Mouse (Mus musculus): ENCODE measurements around the gene Car10. TPM values are rescaled to one million over a fixed set of nuclear protein-coding genes. Genes with fewer than 3 reads are reported as not detected.

Car10 gene
- 36.9 and 44.0 TPM in 2 replicates for polyA plus RNA-seq (2015; fragmentation: Nextera tagmentation; extraction: Ambion mirVana)

DNA sequence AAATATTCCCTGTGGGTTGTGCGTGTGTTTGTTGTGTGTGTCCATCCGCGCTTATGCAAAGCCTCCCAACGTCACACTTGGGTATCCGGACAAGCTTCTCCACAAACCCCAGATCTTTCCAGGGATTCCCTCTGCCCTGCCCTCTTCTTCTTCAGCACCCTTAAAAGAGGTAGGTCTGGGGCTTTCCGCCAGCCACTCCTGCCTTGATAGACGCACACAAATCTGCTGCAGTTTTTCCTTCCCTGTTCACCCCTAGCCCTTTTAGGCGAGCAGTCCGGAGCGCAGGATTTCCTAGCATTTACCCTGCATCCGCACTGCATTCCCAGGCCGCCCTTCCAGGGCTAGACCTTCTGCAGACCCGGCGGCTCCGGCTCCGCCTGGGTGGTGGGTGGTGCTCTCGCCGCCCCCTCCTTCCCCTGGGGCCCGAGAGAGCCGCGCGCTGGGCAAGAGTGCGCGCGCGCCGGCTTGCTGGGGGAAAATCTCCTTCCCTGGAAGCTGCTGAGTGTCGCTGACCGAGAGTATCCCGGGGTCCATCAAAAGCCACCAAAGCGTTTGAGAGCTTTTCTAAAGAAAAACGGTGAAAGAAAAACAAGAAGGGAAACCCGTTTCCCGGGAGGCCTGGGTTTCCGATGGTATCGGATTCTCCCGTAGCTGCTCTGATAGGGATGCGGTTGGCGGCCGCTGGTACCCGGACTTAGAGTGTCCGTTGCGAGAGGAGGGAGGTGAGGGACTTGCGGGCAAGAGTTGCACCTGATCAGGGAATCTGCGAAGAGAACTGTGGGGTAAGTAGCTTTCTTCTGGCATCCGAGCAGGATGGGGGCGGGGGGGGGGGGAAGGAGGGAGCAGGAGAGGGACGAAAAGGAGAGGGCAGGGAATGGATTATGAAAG is at the start of gene Car10:
Car10 (plus strand) TSS at position 88 of the 888 bp plus-strand sequence.
- Histone ChIP-seq H3K4me3 (peak within 1 kb of the TSS; percentile 62), H3K4me2 (peak within 1 kb of the TSS; percentile 92), H3K9ac (peak within 1 kb of the TSS; percentile 80), H3K27ac (replicated peaks) (peak within 1 kb of the TSS; percentile 82), H3K36me3 (no peaks in the 10 kb centered on the region), H3K9me3 (no peaks in the 10 kb centered on the region), H3K4me1 (replicated peaks) (peaks cover 31% of the 10 kb centered on the region), H3K27me3 (peaks cover 69% of the 10 kb centered on the region)
- WGBS = under 1% methylated on average over 48 of the region's 48 CpGs
- ATAC-seq (ENCODE audit: low read depth) = peak; percentile 66

DNA sequence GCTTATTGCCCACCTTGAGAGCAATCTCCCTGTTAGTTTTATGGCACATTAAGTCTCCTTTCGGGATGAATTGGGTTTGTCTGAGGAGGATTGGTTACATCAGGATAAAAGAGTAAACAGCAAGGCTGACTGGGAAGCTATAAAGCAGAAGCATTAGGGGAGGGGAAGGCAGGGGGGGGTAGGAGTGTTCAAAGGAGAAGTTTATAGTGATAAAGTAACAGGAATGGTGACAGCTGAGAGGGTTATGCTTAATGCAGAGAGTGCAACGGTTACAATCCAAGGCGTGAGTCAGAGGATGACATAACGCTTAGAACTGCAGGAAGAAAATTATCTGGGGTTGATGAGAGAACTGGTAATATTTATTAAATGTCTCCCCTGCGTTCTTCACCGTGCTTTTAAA is 32.8 kb upstream of the Car10 start:
- no peak overlapping the region for H3K4me3 ChIP-seq
- H3K9ac ChIP-seq = no peak overlapping the region
- 45% methylated on average over 6 of the region's 6 CpGs for WGBS
- H3K27me3 ChIP-seq = no peaks in the 10 kb centered on the region
- no peaks in the 10 kb centered on the region; the same call in 1 of the 2 replicates for H3K4me1 ChIP-seq (replicated peaks)
- H3K4me2 ChIP-seq = no peak overlapping the region
- 0 out of 2 replicates have a peak overlapping the region, but pooled peaks have one; percentile 1 for H3K27ac ChIP-seq (replicated peaks)
- H3K36me3 ChIP-seq = no peaks in the 10 kb centered on the region
- H3K9me3 ChIP-seq = no peaks in the 10 kb centered on the region
- ATAC-seq (ENCODE audit: low read depth) = peak; percentile 56; the same call in 1 of the 2 replicates

DNA sequence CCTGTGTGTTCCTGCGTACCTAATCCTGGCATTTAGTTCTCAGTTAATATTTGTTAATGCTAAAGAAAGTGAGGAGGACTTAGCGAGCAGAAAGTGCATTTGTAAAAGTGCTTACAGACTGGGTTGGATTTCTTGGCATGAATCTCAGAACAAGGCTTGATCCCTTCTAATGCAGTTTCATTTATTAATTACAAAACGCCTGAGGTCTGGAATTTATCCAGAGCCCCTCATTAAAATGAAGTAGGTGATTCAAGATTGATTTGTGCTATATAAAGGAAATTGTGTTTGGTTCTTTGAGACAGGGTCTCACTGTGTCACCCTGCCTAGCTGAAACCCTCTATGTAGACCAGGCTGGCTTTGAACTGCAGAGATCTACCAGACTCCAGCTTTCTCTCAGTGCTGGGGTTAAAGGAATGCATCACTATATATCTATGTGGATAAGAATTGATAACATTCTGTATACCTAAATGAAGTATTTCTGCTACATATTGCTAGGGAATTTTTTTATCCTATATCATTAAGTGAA is 32.1 kb upstream of the Car10 start:
- 79% methylated on average over 3 of the region's 3 CpGs for WGBS
- no peak overlapping the region for H3K4me3 ChIP-seq
- H3K9ac ChIP-seq = no peak overlapping the region
- H3K27me3 ChIP-seq = no peaks in the 10 kb centered on the region
- no peaks in the 10 kb centered on the region for H3K9me3 ChIP-seq
- ATAC-seq (ENCODE audit: low read depth) = no peak
- no peaks in the 10 kb centered on the region for H3K36me3 ChIP-seq
- no peak overlapping the region for H3K4me2 ChIP-seq
- no peak overlapping the region for H3K27ac ChIP-seq (replicated peaks)
- no peaks in the 10 kb centered on the region; the same call in 1 of the 2 replicates for H3K4me1 ChIP-seq (replicated peaks)

DNA sequence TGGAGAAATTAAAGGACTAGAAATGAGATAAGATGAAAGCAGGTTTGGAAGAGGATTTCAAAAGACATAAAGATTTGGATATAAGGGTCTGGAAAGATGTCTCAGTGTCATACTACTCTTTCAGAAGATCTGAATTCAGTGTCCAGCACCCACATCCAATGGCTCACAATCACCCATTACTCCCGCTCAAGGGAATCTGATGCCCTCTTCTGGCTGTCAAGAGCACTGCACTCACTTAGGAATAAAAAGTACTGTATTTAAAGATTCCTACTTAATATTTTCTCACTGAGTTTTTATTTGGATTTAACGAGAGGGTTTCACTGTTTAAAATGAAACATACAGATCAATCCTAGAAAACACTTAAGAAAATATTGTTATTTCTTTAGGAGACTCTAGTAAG is 2.2 kb upstream of the Car10 start:
- no peaks in the 10 kb centered on the region for H3K36me3 ChIP-seq
- WGBS = 17% methylated on average over 2 of the region's 2 CpGs

DNA sequence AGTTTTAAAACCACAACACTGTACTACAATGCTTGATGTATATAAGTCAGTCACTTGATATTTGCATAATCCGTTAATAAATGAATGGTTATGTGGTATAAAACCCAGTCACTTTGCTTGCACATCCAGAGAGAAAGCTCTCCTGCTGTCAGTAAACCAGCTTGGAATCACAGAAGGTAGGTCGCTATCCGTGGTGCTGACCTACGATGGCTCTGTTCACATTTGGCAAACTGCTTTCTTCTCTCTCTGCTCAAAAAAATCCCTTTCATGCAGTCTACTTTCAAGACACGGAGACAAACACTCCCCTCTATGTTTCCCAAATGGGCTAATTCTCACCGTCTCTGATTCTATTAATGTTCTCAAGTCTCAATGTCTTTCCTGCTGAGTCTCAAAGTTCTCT is 827 bp upstream of the Car10 start:
- WGBS = under 1% methylated on average over 6 of the region's 6 CpGs
- peaks cover 62% of the 10 kb centered on the region for H3K27me3 ChIP-seq
- H3K9ac ChIP-seq = peak overlapping the region; percentile 80
- peak overlapping the region; percentile 62 for H3K4me3 ChIP-seq
- peak overlapping the region; percentile 92 for H3K4me2 ChIP-seq
- H3K9me3 ChIP-seq = no peaks in the 10 kb centered on the region
- peaks cover 31% of the 10 kb centered on the region for H3K4me1 ChIP-seq (replicated peaks)
- H3K36me3 ChIP-seq = no peaks in the 10 kb centered on the region
- H3K27ac ChIP-seq (replicated peaks) = peak overlapping the region; percentile 82
- ATAC-seq (ENCODE audit: low read depth) = no peak

More for the DNA sequence above, 2.2 kb upstream of the Car10 start:
- Histone ChIP-seq H3K9ac (no peak overlapping the region), H3K27me3 (peaks cover 48% of the 10 kb centered on the region), H3K4me1 (replicated peaks) (peaks cover 31% of the 10 kb centered on the region), H3K4me3 (no peak overlapping the region), H3K4me2 (no peak overlapping the region), H3K9me3 (no peaks in the 10 kb centered on the region), H3K27ac (replicated peaks) (no peak overlapping the region)
- no peak for ATAC-seq (ENCODE audit: low read depth)

DNA sequence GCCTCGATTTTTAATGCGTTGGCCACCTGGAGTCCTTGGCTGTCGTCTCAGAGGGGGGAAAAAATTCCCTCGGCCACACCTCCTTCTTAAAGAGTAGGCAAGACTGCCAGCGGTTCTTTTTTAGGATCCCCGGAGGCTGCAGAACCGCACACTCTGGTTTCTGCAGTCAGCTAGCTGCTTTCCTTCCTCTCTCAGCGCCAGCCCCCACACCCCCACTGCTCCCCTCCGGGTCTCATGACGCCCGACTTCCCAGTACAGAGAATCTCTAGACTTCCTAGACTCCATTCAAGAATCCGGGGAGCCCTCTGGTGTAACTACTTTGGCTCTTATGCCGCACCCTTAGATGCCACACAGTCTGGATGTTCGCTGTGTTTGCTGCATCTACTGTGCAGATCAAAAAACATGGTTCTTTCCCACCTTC is 387 bp upstream of the Car10 start:
- Histone ChIP-seq H3K4me1 (replicated peaks) (peaks cover 31% of the 10 kb centered on the region), H3K4me3 (peak overlapping the region; percentile 62), H3K27ac (replicated peaks) (peak overlapping the region; percentile 82), H3K4me2 (peak overlapping the region; percentile 92), H3K9me3 (no peaks in the 10 kb centered on the region), H3K9ac (peak overlapping the region; percentile 80), H3K27me3 (peaks cover 66% of the 10 kb centered on the region), H3K36me3 (no peaks in the 10 kb centered on the region)
- no peak; the same call in 1 of the 2 replicates for ATAC-seq (ENCODE audit: low read depth)
- 2% methylated on average over 14 of the region's 14 CpGs for WGBS

DNA sequence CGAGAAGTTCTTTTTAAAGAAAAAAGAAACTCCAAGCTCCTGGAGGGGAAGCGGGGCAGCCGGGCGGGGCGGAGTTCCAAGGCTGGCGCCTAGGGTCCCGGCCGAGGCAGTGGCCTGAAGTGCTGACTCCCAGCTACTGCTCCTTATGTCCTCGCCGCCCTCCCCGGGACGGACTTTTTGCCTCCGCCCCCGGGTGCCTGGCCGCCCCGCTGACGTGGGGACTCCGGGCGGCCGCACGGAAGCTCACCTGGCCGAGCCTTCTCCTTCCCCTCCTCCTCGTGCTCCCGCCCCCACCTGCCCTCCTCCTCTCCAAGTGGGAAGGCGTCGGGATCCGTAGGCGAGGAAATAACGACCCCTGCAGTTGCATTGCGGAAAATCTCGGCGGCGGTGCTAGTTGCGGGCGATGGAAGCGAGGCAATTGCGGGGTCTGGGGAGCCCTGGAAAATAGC is 1.1 kb downstream of the Car10 start:
- Histone ChIP-seq H3K27ac (replicated peaks) (peak overlapping the region; percentile 82), H3K4me1 (replicated peaks) (peaks cover 31% of the 10 kb centered on the region), H3K27me3 (peaks cover 66% of the 10 kb centered on the region), H3K36me3 (no peaks in the 10 kb centered on the region), H3K9me3 (no peaks in the 10 kb centered on the region), H3K9ac (peak overlapping the region; percentile 80), H3K4me2 (peak overlapping the region; percentile 92), H3K4me3 (peak overlapping the region; percentile 62)
- 0% methylated on average over 37 of the region's 37 CpGs for WGBS
- peak; percentile 56; the same call in 1 of the 2 replicates for ATAC-seq (ENCODE audit: low read depth)

DNA sequence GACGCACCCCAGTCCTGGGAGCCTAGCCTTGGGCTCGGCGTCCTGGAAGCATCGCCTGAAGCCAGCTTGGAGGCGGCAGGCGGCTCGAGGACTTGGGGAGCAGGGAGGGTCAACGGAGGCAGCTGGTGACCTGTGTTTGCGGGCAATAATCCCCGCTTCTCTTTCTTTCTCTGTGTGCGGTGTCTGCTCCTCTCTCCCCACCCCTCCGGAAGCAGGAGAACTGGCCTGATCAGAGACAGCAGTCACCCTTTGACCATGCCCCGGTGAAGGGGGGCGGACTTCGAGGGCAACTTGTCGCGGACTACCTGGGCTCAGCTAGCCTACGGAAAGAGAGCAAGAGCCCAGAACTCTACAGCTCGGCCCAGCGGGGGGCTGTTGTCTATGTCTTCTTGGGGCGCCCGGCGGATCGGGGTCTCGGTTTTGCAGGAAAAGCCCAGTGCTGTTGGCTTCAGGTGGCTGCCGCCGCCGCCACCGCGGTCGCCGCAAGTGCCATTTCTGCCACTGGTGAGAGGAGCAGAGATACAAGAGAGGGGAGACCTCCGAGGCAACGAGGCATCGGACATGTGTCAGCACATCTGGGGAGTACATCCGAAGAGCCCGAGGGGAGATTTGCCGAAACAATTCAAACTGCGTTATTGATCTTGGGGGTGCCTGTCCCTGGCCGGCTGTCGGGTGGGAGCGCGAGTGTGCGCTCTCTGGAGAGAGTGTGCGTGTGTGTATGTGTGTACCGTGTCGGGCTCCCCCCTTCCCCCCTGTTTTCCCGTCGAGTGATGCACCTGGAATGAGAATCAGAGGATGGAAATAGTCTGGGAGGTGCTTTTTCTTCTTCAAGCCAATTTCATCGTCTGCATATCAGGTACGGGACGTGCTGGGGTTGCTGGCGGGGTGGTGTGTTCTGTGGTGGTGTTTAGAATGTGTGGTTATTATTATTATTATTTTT is 1.9 kb downstream of the Car10 start:
- WGBS = 1% methylated on average over 53 of the region's 53 CpGs
- Histone ChIP-seq H3K36me3 (no peaks in the 10 kb centered on the region), H3K9ac (peak overlapping the region; percentile 80), H3K4me1 (replicated peaks) (peaks cover 31% of the 10 kb centered on the region), H3K27ac (replicated peaks) (peak overlapping the region; percentile 82), H3K9me3 (no peaks in the 10 kb centered on the region), H3K4me3 (peak overlapping the region; percentile 62), H3K27me3 (peaks cover 66% of the 10 kb centered on the region), H3K4me2 (peak overlapping the region; percentile 92)
- ATAC-seq (ENCODE audit: low read depth) = peak; percentile 26; the same call in 1 of the 2 replicates

DNA sequence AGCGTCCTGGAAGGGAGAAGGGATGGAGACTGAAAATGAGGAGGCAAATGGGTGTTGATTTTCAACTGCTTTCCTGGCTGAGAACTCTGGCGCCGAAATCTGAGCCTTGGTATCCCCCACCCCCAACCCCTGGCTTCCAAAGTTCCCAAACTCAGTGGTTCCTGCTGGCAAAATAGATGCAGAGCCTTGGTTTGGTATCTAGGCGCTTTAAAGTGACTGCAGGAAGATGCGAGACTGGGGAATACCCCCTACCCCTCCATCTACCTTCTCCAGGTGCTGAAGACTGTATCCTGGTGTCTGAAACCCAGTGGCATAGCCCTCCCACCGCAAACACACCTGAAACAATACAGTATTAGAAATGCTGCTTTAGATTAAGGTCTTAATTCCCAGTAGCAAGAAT is 2.8 kb downstream of the Car10 start:
- Histone ChIP-seq H3K9ac (peak overlapping the region; percentile 80), H3K4me2 (peak overlapping the region; percentile 92), H3K36me3 (no peaks in the 10 kb centered on the region), H3K4me3 (peak overlapping the region; percentile 62), H3K27ac (replicated peaks) (peak overlapping the region; percentile 38; the same call in 1 of the 2 replicates), H3K4me1 (replicated peaks) (peaks cover 31% of the 10 kb centered on the region), H3K27me3 (peaks cover 66% of the 10 kb centered on the region), H3K9me3 (no peaks in the 10 kb centered on the region)
- WGBS = 3% methylated on average over 6 of the region's 6 CpGs
- ATAC-seq (ENCODE audit: low read depth) = no peak

DNA sequence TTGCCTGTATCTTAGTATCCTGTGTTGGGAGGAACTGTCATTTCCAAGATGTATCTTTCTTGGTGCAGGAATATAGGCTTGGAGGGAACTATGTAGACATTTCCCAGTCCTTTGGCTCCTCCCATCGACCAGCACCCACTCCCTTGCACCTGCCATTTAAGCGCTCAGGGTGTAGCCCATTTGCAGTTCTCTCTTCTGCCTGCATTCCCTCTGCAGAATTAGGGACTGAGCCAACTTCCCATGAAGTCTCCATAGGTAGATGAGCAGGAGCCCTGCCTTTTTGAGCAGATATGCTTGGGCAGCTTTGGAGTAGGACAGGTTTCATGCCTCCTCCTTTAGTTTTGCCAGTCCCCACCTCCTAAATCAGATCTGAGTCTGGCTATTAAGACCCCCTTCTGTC is 3.3 kb downstream of the Car10 start:
- H3K9ac ChIP-seq = peak overlapping the region; percentile 80

DNA sequence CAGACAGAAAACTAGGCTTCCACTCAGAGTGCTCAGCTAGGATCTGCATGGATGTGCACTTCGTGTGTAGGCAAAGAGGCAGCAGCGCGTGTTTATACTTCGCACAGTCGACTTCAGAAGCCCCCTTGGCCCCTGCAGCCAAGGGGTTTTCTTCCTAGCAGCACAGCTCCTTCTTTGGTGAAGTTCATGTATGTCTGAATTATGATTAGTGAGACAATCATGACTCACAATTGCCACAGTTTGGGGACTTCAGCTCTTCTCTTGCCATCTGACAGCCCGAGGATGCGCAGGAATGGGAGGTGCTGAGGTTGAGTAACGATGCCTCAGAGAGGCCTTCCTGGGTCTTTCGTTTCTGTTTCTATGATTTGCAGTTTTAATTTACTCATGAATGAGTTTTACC is 4.5 kb downstream of the Car10 start:
- H3K27me3 ChIP-seq = peaks cover 51% of the 10 kb centered on the region
- no peak for ATAC-seq (ENCODE audit: low read depth)
- 73% methylated on average over 9 of the region's 9 CpGs for WGBS
- H3K4me1 ChIP-seq (replicated peaks) = peaks cover 26% of the 10 kb centered on the region
- no peak overlapping the region for H3K27ac ChIP-seq (replicated peaks)
- H3K9me3 ChIP-seq = no peaks in the 10 kb centered on the region
- H3K4me2 ChIP-seq = peak overlapping the region; percentile 92
- 0 out of 2 replicates have a peak overlapping the region, but pooled peaks have one; percentile 17 for H3K9ac ChIP-seq
- no peaks in the 10 kb centered on the region for H3K36me3 ChIP-seq
- H3K4me3 ChIP-seq = peak overlapping the region; percentile 62

More for the DNA sequence above, 3.3 kb downstream of the Car10 start:
- Histone ChIP-seq H3K27ac (replicated peaks) (peak overlapping the region; percentile 38; the same call in 1 of the 2 replicates), H3K36me3 (no peaks in the 10 kb centered on the region), H3K27me3 (peaks cover 63% of the 10 kb centered on the region), H3K4me1 (replicated peaks) (peaks cover 31% of the 10 kb centered on the region), H3K4me3 (peak overlapping the region; percentile 62), H3K4me2 (peak overlapping the region; percentile 92), H3K9me3 (no peaks in the 10 kb centered on the region)
- ATAC-seq (ENCODE audit: low read depth) = no peak
- 11% methylated on average over 2 of the region's 2 CpGs for WGBS
